Mouse (Mus musculus): ENCODE measurements around the gene Arfip1.

Gene Arfip1

DNA sequence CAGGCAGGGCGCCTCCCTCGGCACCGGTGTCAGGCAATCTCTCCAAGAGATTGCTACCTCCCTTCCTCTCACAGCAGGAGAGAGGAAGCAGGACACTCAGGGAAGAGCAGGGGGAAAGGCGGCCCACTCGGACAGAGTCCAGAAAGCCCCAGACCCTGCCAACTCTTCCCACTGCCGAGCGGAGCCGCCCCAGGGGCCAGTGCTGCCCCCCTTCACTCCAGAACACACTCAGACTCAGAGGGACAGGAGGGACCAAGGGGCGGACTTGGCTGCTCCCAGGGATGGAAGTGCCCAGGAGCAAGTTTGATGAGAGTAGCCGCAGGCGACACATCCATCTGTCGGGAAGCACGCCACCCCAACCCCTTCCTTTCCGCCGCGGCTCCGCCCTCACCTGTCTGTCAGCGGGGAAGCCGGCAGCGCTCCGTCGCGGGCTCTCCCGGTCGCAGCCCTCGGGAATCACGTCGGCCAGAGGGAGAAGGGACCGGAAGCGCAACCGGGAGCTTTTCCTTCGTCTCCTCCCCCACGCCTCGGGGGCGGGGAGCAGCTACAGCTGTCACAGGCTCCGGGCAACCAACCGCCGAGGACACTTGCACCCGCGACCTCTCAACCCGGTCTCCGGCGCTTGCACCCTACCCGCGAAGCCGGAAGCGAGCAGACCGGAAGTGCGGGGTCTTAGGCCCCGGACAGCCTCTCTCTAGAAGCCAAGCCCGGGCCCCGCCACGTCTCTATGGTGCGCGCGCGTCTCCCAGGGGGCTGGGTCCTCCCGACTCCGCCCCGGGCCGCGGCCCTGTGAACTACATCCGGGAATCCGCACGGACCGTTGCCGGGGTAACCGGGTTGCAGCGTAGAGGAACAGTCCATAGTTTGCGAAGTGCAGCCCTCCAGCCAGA lies at the start of gene Arfip1:
Gene Arfip1, minus strand, starts transcription at position 603 of the 890 bp plus-strand sequence.
- DNase-seq (ENCODE audit: low spot score) = peak; percentile 96

DNA sequence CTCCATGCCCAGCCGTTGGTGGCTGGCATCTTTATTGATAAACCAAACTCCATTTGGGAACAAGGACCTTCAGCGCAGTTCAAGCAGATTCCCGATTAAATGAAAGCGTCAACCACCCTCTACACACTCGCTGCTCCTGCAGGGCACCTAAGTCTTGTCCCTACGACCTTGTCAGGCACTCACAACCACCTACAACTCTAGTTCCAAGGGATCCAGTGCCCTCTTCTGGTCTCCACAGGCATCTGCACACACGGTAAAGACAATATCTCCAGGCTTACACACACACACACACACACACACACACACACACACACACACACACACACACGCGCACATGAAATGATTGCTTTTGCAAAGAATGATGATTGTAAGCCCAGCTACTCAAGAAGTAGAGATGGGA lies 49.2 kb upstream of the Arfip1 start:
- DNase-seq (ENCODE audit: low spot score) = no peak

DNA sequence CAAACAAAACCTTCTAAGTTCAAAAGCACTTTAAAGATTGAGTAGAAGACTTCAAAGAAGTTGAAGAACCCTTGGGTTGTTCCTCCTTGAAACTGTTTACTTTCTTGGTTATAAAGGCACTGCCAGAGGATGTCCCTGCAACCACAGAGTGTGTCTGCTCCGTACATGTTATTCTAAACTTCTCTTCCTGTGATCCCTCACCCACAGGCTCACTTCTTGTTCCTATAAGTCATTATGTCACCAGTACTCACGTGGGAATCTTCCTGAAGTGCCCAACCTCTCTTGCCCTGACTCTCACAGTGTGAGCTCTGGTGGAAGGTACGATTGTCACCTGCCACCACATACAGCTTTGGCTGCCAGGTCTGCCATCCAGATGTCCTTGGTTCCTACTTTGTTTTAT lies 39.6 kb upstream of the Arfip1 start:
- DNase-seq (ENCODE audit: low spot score) = no peak

DNA sequence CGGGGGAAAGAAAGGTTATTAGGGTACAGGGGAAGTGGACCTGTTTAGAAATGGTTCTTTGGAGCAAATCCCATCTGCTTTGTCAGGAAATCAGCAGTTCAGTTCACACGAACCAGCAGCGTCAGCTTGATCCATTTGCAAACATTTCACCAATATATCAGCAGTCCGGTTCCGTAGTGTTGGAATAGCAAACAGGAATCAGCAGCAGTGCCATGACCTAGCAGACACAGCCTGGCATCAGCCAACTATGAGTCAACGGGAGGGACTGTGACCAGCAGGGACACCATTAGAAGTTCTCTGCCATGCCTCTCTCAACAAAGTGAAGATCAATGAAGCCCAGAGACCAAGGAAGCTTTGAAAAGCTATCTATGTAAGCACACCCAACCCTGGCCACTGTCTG lies 37.3 kb upstream of the Arfip1 start:
- DNase-seq (ENCODE audit: low spot score) = no peak

DNA sequence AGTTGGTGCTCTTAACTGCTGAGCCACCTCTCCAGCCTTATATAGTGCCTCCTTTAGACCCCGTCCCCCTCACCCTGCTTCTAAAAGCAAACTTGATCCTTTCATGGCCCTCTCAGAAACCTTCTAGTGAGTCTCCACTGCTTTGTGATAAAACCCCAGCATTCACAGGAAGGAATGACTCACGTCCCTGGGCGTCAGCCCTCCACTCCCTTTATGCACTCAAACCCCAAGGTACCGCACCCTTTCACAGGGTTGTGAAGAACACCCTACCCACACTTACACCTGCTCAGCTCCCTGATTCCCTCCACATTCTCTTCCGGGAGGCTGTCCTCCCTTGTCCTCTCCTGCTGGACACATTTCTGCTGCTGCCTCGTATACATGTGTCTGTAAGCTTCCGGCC lies 36.6 kb upstream of the Arfip1 start:
- DNase-seq (ENCODE audit: low spot score) = no peak

DNA sequence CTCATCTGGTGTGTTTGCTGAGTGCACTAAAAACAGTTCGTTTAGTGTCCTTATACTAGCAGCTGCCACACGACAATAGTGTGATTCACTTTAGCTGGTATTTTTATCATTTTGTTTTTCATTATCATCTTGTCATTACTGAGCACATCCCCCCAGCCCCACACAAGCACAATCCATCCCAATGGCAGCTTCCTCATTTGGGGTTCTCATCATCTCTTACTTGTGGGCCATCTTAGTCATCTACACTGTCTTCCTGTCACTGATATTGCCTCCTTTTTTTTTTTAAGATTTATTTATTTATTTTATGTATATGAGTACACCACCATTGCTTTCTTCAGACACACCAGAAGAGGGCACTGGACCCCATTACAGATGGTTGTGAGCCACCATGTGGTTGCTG lies 36.2 kb upstream of the Arfip1 start:
- DNase-seq (ENCODE audit: low spot score) = no peak

DNA sequence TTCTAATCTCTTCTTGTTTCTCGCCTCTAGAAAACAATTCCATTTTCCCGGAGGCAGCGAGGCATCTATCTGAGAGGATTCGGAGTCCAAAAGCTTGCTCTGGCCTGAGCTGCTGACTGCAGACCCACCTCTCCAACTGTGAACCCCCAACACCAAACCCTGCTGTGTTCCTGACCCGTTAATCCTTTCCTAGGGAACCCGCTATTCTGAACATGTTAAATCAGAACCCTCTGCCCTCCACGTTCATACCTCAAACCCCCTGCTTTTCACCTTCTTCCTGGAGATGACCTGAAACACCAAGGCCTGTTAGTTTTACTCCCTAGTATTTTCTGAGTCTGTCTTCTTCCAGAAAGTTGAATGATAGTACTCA lies 33.4 kb upstream of the Arfip1 start:
- no peak for DNase-seq (ENCODE audit: low spot score)

DNA sequence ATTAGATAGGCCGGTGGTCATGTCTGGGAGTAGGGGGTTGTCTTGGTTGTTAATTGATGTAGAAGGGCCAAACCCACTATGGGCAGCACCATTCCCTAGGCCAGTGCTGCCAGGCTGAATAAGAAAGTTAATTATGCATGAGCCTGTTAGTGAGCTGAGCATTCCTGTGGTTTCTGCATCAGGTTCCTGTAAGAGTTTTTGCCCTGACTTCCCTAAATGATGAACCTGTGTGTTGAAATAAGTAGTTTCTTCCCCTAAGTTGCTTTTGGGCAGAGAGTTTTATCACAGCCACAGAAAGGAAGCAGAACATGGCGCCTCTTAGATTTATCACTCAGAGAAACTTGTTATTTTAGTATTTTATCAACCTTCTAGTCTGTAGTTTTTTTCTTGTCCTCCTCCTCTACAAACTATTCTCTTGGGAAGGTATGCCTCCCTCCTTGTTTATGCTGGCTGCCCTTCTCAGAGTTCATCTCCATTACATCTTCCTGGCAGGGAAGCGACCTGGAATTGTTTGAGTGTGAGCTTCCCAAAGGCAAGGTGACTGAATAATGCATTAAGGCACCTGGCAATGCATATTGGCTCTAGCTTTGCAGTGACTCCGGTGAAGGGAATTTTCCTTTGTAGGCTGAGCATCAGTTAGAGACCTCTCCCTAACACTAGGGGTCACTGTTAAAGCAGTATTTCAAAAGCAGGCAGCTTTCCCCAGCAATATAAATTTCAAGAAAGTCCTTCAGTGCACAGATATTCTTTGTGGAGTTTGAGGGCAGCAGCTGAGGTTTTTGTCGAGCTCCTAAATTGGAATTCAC lies 32.8 kb upstream of the Arfip1 start:
- DNase-seq (ENCODE audit: low spot score) = no peak

DNA sequence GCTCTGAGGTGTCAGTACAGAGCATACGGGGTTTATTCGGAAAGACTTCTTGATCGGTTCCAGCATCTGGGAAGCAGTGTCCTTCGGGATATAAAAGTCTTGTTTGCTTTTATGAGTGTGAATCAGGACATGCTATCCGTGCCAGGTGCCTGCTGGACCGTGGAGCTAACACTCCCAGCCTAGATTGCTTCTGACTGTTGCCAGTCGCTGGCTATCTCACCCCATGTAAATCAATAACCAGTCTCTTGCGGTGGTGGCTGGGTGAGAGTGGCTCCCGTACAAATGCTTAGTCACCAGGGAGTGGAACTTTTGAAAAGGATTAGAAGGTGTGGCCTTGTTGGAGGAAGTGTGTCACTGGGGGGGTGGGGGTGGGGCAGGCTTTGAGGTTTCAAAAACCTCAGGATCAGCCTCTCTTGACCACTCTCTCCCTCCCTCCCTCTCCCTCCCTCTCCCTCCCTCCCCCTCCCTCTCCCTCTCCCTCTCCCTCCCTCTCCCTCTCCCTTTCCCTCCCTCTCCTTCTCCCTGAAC lies 27.8 kb upstream of the Arfip1 start:
- DNase-seq (ENCODE audit: low spot score) = no peak

DNA sequence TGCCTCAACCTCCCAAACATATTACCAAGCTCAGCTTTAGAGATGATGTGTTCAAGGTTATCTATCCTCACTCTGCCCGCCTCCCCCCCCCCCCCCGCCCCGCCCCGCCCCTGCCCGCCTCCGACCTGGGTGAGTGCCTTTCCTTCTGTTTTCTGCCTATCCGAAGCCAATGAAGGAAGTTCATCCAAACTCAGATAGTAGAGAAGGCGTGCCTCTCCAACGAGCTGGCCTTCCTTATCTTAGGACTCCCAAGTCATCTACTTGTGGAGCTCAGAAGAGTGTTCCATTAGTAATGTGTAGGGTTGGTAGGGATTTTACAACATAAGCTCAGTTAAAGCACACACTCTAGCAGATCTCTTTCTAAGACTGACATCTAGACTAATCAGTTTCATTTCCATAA lies 20.8 kb upstream of the Arfip1 start:
- DNase-seq (ENCODE audit: low spot score) = no peak

DNA sequence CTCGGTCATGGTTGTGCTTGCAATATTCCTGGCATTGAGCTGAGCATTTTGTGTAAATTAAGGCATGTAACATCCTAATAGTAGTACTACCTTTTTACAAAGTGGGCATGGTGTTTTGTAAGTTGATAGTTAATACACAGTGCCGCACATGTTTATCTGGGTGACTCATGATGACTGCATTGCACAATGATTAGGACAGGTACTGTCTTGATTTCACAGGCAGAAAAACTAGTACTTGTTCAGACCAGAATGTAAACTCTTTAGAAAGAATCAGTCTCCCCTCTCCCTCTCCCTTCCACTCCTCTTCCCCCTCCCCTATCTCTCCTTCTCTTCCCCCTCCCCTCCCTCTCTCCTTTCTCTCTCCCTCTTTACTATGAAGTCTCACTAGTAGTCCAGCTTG lies 20.3 kb upstream of the Arfip1 start:
- no peak for DNase-seq (ENCODE audit: low spot score)

DNA sequence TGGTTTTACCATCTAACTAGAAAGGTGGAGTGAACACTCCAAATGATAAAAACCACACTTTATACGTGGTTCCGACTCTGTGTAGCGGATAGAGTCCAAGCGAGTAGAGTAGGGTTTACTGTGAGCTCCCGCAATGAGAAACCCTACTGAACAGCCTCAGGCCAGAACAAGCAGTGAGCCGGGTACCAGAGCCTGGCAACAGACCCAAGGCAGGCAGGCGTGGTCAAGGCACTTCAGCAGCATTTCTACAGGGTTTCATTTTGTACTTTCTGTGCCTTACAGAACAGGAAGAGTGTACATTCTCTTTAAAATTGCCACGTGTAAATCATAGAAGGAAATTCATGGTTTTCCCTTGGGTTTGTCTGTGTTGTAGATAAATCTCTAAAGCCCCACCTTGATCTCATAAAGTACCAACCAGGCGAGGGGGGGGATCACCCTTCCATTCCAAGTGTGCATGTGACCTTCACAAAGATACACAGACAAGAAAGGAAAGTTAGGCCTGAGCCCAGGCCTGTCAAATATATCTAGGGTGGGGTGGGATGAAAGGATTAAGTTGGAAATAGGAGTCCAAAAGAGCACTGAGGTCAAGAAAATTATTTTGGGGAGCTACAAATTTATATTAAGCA lies 19.6 kb upstream of the Arfip1 start:
- no peak for DNase-seq (ENCODE audit: low spot score)

DNA sequence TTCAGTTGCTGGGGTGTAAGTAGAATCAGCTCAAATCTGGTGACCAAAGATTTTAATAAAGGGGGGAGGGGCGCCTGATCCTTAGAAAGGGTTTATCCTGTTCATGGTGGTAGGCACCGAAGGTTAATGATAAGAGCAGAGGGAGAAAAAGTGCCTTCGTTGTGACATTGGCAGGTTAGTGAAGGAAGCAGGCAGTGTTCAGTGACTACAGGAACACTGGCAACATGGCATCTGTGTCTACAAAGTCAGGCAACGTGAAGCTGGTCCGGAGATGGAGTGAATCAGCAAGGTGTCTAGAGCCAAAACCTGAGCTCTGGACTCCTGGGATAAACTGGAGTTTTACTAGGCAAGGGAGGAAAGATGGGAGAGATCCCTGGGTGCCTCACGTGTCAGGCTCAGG lies 16.3 kb upstream of the Arfip1 start:
- DNase-seq (ENCODE audit: low spot score) = no peak

DNA sequence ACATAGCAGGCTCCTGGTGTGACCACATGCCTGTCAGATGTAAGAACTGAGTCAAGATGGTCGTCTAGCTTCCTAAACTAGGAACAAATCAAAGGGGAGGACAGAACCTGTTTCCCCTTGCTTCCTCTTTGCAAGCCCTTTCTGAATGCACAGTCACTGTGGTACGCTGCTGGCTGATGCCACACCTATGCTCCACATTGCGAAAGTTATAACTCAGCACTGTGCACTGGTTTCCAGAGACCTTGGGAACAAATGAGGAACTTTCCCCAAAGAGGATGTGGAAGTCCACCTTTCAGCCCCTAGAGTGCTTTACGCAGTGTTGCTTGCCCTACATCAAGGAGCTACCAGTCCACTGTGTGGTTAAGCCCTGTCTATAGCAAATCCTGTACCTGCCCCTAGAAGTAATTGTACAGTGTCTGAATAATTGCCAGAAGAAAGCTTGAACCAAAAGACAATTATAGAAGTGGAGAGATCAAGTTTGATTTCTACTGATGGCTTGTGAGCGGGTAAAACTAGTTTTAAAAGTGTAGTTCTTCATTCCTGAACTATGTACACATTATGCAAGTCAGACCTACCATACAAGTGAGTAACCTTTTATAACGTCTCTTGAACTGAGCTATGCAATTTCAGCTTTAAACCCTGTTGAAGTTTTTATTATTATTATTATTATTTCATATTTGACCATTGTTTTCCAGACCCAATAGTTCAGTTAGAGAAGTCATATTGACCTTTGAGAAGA lies 15.7 kb upstream of the Arfip1 start:
- DNase-seq (ENCODE audit: low spot score) = no peak

DNA sequence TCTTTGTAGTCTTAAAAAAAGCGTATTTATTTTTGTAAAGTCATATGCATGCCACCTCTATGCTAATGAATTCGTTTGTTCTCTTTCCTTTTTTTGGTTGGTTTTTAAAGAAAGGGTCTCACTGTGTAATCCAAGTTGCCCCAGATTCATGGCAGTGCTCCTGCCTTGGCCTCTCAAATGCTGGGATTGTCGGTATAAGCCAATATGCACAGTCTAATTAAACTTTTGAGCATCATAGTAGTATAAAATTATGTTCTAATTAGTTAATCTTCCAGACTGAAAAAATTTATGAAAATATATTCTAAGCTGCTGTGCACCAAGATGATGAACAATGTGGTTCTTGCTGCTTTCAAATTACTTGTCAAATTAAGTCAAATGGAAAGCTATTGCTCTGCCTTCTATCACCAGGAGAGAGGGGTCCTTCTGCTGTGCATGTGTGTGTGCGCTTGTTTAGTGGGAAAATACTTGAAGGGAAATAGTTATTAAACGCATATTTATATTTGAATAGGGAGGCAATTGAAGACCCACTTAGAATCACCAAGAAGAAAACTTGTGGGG lies 13.3 kb upstream of the Arfip1 start:
- DNase-seq (ENCODE audit: low spot score) = no peak

DNA sequence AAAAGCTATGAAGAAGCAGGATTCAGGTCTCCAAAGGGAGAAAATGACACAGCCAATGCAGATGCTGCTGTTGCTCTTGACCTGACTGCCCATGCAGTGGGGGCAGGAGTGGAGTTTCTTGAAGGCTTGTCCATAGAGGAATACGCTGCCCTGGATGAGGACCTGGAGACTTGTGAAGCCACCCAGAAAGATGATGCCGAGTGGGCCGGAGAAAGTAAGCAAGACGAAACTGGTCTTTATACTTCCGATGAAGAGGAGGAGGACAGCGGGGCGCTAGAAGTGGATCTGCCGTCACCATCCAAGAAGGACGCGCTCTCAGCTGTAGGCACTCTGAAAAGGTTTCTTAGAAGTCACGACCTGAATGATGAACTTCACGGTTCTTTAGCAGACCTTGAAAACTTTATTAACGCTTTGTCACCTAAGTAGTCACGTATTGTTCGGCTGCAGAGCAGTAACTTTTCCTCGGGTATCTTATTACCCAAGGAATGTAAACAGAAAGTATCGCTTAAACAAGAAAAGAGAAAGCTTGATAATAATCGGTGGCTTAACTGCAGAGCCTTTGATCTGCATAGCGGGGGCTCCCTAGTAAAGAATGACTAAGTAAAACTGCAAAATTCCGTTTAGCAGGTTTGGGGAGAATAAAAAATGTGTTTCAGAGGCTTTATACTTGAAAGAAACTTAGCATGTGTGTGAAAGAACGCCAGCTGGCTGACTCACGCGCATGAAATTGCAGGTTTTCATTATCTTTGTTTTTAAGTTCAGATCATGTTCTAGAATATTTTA lies 12.7 kb upstream of the Arfip1 start:
- no peak for DNase-seq (ENCODE audit: low spot score)

DNA sequence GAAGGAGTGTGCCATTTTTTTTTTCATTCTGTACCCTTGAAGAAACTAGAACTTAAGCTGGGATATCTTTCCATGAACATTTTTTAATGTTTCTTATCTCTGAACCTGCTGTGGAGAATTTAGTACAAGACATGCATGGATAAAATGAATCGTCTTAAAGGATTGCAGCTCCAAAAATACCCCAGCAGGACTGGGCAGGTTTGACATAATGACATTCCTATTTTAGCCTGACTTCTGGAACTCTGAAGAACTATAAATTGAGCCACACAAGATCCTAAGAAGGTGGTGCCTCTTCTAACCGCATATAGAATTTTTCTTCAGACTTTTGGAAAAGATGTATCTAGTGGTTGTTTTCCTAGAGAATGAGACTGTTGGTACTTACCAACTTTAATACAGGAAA lies 10.8 kb upstream of the Arfip1 start, which contains the start of gene Tigd4:
Gene Tigd4, plus strand, starts transcription at position 301 of the 400 bp plus-strand sequence.
- DNase-seq (ENCODE audit: low spot score) = no peak

DNA sequence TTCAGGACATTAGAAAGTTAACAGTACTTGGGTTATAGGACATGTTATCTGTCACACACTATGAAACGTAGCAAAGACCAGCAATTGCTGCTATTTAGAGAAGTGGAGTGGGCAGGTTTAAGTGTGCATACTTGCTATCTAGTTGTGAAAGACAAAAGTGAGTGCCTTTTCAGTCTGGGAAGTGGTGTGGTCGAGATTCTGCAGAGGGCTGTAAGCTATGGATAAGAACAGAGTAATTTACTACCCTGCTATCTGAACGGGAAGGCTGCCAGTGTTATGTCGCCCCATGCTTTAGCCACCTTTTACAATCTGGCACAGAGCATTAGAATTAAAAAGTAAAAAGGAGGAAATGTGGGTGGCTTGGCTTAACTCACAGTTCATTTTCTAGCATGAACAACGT lies 4.3 kb upstream of the Arfip1 start:
- DNase-seq (ENCODE audit: low spot score) = no peak

DNA sequence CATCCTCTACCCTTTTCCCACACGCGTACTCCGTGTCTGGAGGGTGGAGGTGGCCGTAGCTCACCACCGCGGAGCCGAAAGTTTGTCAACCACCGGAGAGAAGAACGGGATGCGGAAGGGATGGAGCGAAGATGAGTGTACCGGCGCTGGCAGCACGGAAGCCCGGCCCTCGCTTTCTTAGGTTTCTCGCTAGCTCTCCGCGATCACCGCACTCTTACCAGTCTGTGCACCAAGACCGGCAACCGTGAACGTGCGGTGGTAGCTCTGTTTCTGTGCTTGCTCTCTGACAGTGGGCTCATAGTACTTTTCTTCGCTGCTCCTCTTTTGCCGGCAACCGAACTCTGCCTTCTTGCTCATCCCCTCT lies 470 bp upstream of the Arfip1 start:
- DNase-seq (ENCODE audit: low spot score) = no peak

DNA sequence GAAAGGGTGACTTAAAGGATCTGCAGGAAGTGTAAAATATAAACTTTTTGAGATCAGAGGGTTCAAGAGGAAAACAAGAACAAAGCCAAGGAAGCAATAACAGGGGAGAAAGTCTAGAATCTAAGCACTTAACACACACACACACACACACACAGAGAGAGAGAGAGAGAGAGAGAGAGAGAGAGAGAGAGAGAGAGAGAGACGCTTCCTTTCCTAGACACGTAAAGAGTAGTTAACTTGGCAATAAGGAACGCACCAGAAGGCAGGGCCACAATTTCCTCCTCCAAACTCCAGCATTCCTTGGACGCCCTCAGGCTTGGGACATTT lies 766 bp downstream of the Arfip1 start:
- DNase-seq (ENCODE audit: low spot score) = no peak

DNA sequence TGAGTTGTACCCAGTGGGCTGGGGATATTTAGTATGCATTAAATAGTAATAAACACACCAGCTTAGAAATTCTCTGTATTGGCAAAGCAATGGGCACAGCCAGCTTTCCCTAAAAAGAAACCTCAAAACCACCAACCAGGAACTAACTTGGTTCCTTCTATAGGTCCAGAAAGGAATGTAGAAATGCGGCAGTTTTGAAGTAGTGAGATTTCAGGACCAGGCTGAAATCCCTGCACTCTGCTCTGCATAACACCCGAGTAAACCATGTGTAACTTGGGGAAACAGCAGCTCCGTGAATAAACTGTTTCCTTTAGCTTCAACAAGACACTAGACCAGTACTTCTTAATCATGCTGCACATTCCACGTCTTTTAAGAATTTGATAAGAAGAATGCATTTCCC lies 1.7 kb downstream of the Arfip1 start:
- no peak for DNase-seq (ENCODE audit: low spot score)

Measured in urinary bladder, postnatal 10 days (tissue).